Mouse (Mus musculus) lung, postnatal 0 days (tissue): Measurements from ENCODE around the gene Terf2ip.
A peak's percentile ranks its signal among the peaks of the same experiment; 100 is the strongest.

Experiments used
- CTCF ChIP-seq: IDR thresholded peaks from 2 replicates; pipeline ENCODE4 v1.5.1; 2016; ENCODE audit warnings: antibody characterized with exemption, mild to moderate bottlenecking
- EP300 ChIP-seq: IDR thresholded peaks from 2 replicates; pipeline ENCODE4 v1.6.1; 2016; ENCODE audit warnings: antibody characterized with exemption, mild to moderate bottlenecking, control low read depth

DNA sequence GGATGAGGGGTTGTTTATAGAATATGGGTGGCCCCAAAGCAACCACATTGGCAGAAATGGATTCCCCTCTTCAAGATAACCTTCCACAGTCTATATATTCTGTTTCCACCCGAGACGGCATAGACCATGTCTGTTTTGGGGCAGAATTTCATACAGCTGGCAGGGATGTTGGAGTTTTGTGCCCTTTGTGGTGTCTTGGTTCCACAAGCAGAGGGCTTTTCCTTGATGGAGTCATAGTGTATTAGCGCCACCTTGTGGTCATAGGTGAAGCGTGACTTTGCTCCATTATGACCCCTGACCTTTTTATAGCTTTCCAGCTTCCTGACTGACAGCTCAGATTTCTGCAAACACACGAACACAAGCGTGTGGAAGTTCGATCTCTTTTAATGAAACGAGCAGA lies 23.4 kb downstream of the Terf2ip start:
- peak; percentile 87 for TF ChIP-seq CTCF
- no peak for TF ChIP-seq EP300
